Mouse (Mus musculus): ENCODE measurements around the gene Pip5k1a.
"Not testable (repeated sequence)": the region's sequence is repeated elsewhere in the genome, so short reads cannot be mapped to it uniquely, and the experiment has no call there.

The Pip5k1a gene

DNA sequence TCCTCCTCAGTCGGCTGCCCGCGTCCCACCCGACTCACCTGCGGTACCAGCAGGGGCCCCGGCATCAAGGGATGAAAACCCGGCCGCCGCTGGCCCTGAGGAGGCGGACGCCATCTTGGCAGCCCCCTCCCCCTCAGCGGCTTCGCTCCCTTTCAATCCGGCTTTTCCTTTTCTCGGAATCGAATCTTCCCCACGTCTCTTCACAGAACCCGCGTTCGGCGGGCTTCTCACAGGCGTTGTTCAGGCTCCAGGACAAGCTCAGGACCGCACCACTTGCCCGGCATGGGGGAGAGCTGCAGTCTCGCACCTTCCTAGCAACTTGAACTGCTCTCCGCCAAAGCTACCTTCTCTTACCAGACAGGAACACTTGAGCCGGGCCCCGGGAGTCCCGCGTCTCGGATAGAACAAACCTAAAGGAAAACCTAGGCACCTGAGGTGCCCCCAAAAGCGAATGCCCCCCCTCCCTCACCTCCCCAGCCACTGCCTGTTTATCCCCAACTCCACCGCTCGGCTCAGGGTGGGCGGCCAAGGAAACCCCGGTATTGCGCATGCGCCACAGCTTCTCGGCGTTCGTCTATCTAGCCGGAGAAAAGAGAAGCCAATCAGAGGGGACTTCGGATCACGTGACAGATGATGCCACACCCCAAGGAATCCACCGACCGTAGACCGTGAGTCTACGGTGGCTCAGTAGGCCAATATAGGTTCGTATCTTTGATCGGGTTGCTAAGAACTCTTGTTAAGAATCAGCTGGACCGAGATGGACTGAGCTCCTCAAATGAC, at the start of gene Pip5k1a:
Gene Pip5k1a (minus strand): TSS at position 593 of the 780 bp plus-strand sequence.
- peak; percentile 97 for DNase-seq (ENCODE audit: low read depth, low spot score)

DNA sequence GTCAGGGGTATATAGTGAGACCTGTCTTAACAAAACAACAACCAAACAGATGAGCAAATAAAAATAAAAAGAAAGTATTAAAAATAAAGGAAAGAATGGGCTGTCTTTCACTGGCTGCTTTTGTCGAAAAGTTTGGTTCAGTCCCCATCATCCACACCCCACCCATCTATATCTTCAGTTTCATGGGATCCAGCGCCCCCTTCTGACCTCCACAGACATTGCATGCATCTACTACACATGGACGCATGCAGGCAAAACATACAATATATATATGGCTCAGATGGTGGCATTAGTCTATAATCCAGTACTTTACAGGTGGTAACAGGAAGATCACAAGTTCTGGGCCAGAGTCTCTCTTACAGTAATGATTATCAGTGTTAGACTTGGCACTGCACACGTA, 47.1 kb upstream of the Pip5k1a start:
- DNase-seq (ENCODE audit: low read depth, low spot score), result no peak

DNA sequence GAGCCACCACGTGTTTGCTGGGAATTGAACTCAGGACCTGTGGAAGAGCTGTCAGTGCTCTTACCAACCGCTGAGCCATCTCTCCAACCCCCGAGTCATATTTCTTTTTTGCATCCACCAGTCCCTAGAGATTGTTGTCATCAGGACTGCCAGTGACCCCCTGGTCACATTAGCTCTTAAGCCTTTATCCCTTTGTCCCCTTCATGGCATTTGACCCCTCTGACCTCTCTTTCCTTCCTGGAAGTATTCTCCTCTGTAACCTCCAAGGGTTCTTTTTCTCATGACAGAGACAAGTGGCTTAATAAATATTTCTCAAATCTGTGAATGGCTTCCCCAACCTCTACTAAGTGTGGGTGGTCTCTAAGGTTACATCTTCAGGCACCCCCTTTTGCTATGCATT, 41.2 kb upstream of the Pip5k1a start:
- DNase-seq (ENCODE audit: low read depth, low spot score), result no peak

DNA sequence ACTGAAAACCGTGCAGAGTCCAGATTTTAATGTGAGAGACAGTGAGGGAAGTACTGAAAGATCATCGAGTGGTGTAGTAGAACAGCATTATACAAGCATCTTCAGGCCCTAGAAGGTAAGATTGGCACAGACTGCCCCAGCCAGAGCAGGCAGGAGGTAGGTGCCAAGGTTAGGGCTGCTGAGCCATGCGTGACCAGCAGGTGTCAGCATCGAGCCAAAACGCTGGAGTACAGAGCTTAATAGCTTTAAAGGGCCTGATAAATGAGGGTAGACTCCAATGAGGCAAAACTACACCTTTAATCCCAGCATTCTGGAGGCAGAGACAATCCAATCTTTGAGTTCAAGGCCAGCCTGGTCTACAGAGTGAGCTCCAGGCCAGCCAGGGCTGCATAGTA, 35.9 kb upstream of the Pip5k1a start:
- DNase-seq (ENCODE audit: low read depth, low spot score), result no peak

DNA sequence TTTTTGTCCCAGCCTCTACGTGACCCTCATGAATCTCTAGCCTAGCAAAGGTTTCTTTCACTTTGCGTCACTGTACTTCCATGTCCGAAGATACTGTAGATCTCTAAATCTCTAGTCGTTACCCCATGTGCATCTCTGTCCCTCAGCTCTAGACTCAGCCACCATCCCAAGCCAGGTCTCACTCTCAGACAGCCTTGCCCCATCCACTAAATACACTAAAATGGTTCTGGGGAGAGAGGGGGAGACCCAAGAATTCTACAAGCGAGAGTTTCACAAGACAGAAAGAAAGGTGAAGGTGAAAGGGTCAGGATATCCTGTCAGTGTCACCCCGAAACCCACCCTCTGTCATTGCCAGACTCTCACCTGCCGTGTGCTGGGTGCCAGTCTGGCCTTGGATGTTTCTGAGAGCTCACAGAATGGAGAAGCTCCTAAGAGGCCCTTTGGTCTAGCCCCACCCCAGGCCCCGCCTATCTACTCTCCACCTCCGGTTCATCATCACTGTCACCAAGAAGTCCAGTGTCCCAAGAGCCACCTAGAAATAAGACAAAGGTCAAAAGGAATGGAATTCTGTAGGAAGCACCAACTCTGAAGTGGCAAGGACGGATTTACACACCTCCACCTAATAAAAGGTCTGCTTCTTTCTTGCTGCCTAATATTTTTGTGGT, 35.4 kb upstream of the Pip5k1a start, which contains the start of gene Tnfaip8l2:
Gene Tnfaip8l2 (minus strand): TSS at position 409 of the 665 bp plus-strand sequence.
- DNase-seq (ENCODE audit: low read depth, low spot score), result no peak

DNA sequence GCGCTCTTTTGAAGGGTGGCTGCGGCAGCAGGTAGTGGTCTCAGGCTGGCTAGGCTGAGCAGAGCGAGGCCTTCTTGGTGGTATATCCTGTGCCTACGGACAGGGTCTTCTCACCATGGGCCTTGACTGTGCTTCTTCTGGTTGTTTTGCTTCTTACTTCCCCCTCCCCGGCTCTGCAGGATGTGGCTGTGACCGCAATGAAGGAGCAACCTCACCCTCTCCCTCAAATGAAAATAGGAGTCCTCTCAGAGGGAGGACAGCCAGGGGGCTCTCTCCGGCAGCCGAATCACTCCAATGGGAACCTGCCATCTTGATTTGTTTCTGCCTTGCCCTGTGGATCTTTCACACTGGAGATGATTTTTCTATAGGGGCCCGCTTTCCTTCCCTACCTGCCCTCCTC, 34.7 kb upstream of the Pip5k1a start:
- DNase-seq (ENCODE audit: low read depth, low spot score), result no peak

DNA sequence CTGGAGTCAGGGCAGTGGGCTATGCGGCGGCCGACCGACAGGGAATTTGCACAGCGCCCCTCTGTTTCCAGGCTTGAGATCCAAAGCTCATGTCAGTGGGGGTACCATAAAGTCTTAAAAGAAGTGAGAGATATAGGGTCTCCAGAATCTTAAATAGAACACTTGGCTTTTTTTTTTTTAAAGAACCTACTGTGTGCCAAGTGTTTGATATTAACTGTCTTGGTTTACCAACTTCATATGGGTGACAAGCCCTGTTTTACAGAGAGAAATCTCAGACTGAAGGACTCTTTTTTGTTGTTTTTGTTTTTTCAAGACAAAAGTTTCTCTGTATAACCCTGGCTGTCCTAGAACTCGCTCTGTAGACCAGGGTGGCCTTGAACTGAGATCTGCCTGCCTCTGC, 34.1 kb upstream of the Pip5k1a start:
- no peak for DNase-seq (ENCODE audit: low read depth, low spot score)

DNA sequence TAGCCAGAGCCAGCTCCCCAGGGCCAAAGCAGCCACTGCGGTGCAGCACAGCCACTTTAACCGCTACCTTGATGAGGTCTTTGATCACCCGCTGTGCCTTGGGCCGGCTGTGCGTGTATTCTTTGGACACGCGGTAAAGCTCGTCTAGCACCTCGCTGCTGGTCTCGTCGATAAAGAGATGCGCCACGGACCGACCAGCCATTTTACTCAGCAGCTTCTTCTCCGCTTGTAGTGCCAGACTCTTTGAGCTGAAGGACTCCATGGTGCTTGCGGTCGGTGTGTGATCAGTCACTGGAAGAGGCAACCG, 33.5 kb upstream of the Pip5k1a start:
- DNase-seq (ENCODE audit: low read depth, low spot score), result no peak

DNA sequence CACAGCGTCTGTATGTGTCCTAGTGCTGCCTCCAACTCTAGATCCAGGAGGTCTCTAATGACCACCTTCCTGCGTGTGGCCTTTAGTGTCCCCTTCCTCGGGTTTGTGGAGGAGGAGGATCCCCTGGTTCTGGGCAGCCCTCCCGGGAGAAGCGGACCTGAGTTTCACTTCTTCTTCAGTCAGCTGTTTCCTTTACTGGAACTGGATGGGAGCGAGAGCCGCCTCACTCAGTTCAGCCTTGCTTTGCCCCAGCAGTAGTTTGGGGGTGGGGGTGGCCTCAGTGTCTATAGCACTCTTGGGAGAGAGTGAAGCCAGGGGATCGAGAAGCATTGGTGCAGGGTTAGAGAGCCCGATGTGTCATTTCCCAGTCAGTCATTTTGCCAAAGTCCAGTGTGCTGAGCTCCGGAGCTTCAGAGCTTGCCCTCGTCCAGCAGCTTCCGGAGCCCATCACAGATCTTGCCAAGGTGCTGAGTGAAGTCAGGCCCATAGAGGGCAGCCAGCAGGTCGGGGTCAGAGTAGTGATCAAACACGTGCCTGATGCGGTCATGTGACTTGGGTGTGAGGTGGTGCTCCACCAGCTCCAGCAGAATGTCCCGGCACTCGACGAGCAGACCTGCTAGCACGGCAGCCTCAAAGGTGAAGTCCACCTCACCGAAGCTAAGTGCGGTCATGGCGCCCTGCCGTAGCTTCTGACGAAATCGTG, 33.0 kb upstream of the Pip5k1a start:
- DNase-seq (ENCODE audit: low read depth, low spot score), result no peak

DNA sequence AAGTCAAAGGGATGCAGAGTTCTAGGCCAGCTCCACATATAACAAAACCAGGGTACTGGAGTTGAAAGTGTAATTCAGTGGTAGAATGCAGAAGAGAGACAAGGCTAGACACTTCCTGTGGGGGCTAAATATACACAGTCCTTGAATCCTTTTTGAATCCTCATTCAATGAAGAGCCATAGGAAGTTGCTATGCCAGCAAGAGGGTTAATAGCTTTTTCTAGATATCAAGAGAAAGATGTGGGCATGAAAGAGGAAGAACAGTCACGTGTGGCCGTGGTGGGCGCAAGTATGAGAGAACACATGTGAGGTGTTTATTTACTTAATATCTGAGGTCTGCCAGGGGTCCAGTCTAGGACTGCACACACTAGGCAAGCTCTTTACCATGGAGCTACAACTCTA, 29.6 kb upstream of the Pip5k1a start:
- no peak for DNase-seq (ENCODE audit: low read depth, low spot score)

DNA sequence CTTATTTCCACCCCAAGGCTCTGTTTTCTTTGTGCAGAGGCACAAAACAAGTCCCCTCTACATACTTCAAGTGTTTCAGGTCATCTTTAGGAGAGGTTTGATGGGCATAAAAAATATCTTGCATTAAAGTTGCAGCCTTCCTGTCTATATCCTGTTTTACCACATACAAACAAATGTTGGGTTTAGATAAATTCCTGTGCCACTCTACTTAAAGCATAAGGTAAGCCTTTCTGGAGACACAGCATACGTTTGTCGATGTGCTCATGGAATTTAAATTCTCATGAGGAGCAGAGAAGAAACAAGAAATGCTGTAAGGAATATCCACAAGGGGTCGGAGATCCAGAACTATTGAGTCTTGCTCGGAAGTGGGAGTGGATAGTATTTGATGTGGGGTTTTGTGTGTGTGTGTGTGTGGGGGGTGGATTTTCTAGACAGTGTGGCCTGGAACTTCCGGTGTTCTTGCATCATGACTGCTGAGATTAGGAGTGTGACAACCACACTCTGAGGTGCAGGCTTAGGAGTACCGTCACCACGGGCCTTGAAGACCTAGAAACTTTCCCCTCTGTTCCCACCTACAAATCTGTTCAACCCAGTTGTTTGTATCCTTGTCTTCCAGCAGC, 28.8 kb upstream of the Pip5k1a start:
- no peak for DNase-seq (ENCODE audit: low read depth, low spot score)

DNA sequence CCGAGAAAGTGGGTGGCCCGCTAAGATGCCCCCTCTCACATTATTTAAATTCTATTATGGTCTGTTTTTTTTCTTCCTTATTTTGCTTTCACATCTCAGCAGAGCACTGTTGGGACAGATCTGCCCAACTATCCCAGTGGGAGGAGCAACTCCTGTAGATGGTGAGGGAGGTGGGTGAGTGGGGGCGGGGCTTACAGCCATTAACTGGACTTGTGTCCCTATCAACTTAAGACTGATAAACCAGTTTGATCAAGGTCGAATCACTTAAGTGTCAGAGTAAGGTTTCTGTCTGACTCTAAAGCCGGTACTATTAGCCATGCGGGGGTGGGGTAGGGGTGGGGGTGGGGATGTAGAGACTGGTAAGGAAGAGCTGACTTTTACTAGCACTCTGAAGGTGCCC, 28.3 kb upstream of the Pip5k1a start:
- no peak for DNase-seq (ENCODE audit: low read depth, low spot score)

DNA sequence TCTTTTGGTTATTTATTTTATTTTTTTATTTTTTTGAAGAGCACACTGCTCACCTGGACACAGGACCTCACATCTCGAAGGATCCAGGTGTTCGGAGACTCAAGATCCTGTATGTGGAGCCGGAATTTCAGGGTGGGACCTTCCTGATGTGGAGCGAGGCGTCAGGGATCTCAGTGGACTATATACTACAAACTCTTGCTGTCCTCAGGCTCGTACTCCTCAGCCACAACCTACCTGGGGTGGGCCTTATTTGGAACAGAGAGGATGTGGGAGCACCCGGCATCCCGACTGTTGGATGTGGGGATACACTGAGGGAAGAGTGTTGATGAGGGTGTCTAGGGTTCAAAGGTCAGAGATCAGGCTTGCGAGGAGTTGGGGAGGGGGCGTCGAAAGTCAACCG, 27.4 kb upstream of the Pip5k1a start:
- DNase-seq (ENCODE audit: low read depth, low spot score), result not testable (repeated sequence)

DNA sequence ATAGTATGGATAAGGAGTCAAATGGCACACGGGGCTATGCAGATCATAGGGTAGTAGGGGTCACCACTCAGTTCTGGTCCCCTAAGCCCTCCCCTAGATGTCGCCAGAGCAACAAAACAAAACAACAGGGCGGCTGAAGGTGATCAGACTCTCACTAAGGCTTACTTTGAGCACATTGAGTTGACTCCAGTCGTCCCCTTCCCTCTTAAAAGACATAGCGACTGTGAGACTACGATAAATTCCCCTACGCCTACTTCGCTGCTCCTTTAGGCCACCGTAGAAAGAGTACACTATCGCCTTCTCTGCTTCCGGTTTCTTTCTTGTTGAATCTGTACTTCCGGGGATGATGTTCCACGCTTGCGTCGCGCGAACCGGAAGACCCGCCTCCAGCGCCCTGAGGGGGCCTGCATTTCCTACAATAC, 27.0 kb upstream of the Pip5k1a start, which contains the start of the genes Scnm1 and Lysmd1:
Gene Scnm1 (minus strand): TSS at position 332 of the 422 bp plus-strand sequence.
Gene Lysmd1 (plus strand): TSS at position 409 of the 422 bp plus-strand sequence.
- DNase-seq (ENCODE audit: low read depth, low spot score), result peak; percentile 73

DNA sequence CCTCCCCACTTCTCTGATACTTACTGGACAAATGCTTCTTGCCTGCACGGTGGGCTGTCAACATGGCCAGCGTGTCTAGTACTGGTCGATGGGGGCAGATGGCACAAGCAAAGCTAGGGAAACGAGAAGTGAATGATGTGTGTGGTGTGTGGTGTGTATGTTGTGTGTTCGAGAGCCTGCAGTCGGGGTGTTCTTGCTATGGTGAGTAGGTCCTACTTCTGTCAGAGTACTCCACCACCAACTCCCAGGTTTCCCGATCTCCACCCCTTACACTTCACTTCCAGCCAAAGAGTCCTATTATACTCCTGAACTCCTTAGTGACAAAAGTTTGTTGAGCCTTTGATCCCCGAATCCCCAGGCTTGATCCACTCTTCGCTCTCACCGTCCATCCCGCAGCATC, 26.4 kb upstream of the Pip5k1a start:
- DNase-seq (ENCODE audit: low read depth, low spot score), result no peak

DNA sequence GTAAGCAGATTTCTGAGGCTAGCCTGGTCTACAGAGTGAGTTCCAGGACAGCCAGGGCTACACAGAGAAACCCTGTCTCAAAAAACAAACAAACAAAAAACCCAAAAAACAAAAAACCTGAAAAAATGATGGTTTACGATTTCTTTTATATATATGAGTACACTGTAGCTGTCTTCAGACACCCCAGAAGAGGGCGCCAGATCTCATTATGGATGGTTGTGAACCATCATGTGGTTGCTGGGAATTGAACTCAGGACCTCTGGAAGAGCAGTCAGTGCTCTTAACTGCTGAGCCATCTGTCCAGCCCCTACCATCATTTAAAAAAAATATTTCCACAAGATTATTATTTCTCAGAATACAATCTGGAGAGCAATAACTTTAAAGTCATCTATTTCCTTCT, 25.7 kb upstream of the Pip5k1a start:
- DNase-seq (ENCODE audit: low read depth, low spot score), result not testable (repeated sequence)

DNA sequence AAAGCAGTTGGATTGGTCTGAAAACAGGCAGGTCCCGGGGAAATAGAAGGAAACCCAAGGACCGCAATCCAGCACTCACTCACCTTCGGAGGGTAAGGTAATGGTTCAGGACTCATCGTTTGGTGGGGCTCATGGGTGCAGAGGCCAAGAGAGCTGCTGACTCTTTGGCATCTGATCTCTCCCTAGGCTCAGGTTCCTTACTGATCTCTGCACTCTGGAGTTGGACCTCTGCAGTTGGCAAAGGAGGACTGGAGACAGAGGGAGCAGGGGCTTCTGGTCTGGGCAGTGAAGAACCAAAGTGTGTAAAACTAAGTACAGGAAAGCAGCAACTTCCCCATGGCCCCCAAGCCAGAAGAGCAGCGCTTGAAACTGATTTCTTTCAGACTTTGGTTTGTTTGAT, 23.4 kb upstream of the Pip5k1a start:
- DNase-seq (ENCODE audit: low read depth, low spot score), result no peak

DNA sequence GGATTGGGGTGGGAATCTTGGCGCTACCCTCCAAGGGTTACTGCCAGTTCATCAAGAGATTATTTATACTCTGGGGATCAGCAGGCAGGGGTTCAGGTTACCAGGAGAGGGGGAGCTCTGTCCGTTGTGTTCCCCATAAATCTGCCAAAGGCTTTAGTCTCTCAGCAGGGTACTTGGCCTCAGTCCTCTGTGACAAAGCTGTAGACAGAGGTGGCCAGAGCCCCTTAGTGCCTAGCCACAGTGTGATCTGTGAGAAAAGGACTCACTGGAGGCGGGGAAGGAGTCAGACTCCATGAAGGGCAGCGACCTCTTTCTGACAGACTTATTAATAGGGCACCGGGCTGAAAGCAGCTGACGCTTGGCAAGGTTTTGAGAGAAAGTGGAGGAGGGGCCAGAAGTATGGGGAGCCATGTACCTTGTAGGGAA, 22.5 kb upstream of the Pip5k1a start:
- DNase-seq (ENCODE audit: low read depth, low spot score), result no peak

DNA sequence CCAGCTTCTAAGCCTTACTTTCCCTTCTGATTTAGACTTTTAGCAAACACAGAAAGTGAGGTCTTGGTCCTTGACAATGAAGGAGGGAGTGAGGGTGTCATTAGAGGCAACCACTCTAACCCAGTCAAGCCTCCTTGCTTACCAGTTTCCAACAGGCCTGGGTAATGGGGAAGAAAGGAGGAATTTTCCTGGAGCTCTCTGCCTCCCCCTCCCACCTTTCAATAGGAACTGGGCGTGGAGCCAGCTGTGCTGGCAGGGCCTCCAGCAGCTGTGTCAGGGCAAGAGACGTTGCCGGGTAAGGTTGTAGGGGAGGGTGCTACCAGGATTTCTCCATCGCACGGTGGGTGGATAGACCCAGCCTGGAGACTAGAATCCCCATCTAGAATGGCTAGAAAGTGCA, 18.2 kb upstream of the Pip5k1a start:
- no peak for DNase-seq (ENCODE audit: low read depth, low spot score)

DNA sequence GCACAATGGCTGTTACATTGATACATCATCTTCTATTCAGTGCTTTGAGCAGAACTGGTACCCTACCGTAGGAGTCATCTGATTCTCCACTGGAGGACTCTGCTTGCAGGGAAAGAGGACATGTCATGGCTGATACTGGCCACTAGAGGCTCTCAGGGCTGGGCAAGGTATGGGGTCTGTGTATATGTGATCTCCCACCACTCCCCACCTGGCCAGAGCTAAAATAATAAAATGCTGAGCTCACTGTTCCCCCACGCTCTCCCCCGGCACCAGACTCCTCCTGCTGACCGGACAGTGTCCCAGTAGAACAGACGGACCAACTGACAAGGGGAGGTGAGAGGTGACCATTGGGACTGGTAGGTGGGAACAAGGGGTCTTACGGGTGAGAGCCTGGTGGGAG, 17.5 kb upstream of the Pip5k1a start, which contains the start of gene Tmod4:
Gene Tmod4 (plus strand): TSS at position 231 of the 400 bp plus-strand sequence.
- DNase-seq (ENCODE audit: low read depth, low spot score), result no peak

DNA sequence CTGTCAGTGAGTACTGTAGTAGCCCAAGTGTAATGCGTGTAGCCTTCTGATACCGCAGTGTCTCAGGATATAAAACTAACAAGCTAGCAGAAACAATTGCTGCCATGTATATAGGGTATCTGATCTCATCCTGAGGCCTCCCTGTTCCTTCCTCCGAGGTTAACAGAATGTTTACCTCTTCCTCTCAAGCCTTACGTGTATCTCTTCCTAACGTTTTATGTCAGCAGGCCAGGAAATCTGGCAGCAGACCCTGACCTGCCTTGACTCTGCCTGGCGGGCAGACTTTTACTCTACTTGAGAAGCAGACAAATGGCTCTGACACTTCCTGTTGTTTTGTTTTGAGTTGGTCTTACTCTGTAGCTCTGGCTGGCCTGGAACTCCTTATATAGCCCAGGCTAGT, 14.8 kb upstream of the Pip5k1a start:
- no peak for DNase-seq (ENCODE audit: low read depth, low spot score)

DNA sequence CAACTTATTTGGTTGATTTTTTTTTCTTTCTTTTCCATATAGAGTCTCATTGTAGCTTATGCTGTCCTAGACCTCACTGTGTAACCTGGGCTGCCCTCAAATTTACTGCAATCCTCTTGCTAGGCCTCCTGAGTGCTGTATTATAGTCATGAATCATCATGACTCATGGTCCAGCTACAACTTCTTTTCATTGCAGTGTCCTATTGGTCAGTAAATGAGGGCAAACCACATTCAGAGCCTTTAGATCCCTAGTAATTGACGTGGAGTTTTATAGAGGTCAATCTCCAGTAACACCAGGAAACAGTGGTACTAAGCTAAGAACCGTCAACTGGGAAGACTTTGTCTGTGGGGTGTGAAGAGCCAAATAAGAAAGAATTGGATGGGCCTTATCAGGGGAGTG, 11.0 kb upstream of the Pip5k1a start:
- DNase-seq (ENCODE audit: low read depth, low spot score), result no peak
